Mouse (Mus musculus) frontal cortex, postnatal 36 days (tissue): ENCODE measurements around the gene Meox1.

Experiments
- DNase-seq, 2 experiments: peaks; one replicate each; pipeline ENCODE4 v3.0.0; 2022; ENCODE audit warnings: low spot score in 2 of 2

Gene Meox1

DNA sequence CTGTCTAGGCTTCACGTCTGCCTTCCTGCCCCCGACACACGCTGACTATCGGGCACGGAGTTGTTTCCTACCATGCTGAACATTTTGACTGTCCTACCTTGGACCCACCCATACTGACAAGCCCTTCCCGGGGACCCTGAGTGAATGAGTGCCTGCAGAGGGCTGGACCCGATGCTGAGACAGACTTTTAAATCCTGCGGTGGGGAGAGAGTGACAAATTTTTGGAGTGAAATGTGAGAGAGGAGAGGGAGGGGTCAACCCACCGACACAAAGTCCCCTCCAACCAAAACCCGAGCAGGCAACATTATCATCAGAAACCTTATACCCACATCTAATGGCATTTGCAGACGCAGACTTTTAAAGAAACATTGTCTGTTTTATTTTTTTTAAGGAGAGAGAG lies at the start of gene Meox1:
Gene Meox1 (minus strand): TSS at position 171 of the 400 bp plus-strand sequence.
- DNase-seq, result no peak

DNA sequence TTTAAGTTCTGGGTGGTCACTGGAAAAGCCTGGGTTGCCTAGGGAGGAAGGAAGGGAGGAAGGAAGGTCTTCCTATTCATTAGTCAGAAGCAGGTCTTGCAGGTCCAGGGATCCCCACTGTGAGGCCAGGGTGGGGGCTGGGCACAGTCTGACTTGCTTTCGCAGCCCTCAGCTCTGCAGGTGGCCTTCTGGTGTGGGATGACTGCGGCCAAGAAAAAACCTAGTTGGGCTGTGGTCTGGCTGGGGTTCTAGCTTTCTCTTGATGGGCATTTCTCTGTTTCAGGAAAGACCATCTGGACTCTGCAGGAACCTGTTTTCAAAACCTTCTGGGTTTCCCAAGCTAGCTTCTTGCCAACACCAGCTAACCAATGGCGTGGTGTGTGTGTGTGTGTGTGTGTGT lies 48.9 kb upstream of the Meox1 start:
- no peak for DNase-seq

DNA sequence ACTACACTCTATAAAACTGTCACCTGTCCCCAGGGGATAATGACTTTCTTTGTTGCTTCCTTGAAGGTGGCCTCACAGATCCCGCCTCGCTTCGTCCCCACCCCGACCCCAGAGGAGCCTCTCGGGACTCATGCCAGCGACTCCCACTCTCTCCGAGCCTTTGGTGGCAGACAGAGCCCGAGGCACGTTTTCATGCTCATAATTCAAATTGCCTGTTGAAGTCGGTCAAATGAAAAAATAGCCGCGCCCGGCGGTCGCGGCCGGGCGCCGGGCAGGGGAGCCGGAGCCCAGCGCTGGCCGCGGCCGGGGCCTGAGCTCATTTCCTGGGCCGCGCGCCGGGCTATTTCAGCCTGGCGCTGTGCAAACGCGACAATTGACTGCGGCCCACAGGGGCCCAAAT lies 42.9 kb upstream of the Meox1 start:
- no peak for DNase-seq

DNA sequence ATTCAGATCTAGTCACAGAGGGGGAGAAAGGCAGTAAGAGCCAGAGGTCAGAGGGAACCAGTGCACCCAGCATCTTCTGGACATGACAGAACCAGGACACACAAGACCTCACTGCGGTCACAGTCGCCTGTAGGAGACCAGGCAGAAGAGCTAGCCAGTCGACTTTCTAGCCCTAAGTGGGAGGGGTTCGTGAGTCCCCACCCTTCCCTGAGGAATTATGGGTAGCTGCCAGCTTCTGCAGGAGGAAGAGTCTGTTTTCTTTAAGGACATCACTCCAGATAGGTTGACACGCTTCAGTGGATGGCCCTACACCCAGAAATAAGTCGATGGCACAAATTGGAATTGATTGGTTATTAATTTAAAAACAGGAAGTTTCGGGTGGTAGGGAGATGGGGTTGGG lies 42.2 kb upstream of the Meox1 start:
- DNase-seq, result no peak

DNA sequence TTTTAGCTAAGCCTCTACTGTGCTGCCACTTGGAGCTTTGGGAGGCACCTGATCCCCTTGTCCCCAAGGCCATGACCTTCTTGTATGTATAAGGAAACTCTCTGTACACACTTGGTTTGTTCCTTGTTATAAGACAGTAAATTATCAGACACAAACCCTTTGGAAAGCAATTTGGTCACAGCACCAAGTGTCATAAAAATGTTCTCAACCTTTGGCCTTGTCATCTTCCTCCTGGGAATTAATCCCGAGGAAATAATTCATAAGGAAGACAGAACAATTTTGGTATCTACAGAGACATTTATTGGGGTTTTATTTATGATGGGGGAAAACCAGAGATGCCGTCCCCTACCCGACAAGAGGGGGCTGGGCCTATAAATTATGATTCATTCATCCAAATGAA lies 41.6 kb upstream of the Meox1 start:
- no peak for DNase-seq

DNA sequence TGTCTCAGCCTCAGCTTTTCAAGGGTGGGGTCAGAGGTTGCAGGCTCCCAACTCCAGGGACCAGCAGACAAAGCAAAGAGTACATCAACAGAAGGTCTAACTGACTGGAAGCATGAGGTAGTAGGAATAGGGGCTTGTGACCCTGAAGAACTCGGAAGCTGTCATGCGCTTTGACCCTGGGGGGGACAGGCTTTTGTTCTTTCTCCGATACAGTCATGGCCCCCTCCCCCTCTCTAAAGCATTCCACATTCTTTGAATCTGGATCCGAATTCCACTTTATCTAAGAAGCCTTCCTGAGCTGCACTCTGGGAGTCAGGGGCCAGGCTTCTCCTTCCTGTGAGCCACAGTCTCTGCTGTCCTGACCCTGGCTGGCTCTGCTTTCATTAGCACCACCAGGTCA lies 37.8 kb upstream of the Meox1 start:
- DNase-seq, result no peak

DNA sequence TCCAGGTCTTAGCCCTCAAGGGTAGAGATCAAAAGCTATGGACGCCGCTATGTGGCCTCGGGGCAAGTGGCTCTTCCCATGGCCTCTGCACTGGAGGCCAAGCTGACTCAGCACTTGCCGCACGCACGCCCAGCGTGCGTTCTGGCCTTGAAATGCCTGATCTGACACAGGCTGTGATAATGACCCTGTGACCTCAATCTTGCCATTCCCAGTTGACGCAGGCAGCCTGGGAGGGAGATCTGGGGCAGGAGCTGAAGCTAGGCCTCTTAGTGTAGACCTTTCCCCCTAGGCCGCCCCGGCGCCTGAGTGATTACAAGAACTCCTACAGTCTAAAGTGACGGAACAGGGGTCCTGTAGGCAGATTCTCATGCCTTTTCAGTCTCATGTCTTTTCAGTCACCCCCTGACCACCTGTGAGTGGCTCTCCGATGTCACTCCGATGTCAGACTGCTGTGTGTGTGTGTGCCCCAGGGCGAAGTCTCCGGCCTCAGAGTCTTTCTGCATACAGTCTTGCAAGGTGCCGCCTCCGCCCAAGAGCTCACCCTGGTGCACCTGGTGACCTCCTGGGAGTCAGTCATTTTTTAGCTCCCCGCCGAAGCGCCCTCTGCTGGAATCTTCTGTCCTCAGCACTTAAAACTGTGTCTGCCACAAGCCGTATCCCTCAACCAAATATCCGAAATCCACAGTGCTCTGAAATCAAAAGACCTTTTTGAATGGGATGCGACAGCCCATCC lies 34.0 kb upstream of the Meox1 start:
- DNase-seq, result no peak

DNA sequence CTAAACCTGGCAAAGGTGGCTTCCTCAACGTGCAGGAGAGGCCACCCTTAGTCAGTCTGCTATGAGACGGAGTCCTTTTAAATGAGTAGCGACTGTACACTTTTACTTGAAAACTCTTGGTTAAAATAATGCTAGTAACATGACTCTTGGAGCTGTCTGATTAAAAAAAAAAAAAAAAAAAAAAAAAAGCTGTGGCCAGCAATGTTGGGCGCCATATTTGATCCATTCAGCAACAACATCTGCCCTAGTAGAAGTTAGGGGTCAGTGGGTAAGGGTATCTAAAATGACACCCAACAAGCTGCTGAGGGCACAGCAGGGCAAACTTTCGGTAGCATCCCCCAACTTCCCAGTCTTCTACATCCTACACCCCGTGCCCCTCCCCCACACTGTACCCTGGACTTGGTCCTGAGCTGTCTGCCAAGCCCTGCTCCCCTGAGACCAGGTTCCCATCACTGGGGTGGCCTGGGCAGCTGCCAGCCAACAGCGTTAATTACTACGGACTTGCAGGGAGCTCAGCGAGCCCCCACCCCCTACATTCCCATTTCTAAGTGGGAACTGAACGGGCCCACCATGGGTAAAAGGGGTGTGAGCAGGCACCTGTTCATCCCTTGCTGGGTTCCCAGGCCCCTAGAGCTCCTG lies 32.9 kb upstream of the Meox1 start:
- DNase-seq, result no peak

DNA sequence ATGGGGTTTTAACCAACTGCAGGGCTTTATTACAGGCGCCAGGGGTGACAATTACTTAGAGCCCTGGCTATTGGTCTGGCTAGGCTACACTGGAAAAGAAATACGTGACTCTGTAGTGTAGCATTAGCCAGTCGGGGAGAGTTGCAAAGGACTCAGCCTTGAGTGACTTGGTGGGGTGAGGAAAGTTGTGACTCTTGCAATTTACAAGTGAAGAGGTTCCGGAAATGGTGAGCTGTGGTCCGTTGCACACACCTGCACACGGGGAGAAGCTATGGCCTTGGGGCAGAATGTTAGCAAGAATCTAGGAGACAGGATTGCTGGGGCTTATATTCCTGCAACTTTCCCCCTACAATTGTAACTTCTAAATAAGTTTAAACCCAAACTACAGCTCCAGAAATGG lies 31.5 kb upstream of the Meox1 start:
- no peak for DNase-seq

DNA sequence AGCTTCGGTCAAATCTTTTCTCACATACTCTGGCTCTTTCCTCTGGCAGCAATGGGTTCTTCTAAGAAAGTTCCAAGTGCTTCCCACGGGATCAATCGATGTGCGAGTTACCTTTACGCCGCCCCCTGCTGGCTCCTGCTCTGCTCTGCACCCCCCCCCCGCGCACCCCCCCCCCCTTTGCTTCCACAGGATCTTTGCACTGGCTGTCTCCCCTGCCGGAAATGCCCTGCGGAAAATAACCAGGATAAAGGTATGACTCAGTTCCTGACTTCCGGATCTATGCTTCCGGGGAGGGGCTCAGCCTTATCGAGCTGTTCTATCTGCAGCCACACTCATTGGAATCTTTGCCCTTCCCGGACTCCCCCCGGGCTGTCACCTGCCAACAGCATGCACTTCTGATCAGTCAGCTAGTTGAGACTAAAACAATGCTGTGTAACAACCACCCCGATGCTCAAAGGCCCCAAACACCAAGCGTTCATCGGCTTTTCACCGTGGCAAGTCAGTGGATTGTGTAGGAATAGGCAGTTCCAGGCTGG lies 30.3 kb upstream of the Meox1 start:
- DNase-seq, result no peak

DNA sequence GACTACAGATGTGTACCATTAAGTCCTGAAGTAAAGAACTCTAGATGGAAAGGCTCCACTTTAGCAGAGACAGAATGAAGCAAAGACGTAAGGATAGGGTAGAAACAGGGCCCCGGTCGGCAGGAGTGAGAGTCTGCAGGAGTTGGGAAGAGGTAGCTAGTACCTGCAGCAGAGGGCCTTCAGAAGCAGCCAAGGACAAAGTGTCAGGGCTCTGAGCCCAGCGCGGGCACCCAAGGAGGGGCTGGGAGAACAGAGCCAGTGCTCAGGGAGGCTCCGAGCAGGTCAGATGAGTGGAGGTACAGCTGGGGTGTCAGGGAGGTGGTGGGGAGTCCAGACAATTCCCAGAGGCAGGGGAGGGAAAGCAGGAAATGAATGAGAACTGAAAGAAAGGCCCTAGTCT lies 29.8 kb upstream of the Meox1 start:
- no peak for DNase-seq

DNA sequence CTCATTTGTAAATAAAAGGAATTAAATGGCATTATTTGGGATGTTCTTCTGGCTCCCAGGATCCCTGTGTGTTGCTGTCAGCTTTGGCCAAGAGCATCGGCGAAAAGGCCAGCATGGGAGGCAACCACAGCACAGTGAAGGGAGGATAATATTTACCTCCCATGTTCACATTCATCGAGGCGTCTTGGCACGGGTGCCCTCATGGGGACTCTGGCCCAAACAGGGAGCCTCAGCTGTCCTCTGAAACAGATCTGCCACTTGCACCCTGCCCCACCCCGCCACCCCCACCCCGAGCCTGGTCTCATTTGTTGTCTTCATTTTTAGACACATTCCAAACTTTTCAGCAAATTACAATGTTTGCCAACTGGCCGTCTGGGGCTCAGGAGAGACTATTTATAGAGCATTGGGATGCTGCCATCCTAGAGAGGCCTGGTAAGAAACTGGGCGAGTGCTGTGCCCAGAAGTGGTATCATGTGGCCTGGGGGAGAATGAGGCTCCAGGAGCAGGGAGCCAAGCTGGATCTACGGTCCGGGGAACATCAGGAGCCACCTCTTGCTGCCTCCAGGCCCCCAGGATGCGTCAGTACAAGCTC lies 27.3 kb upstream of the Meox1 start:
- DNase-seq, result peak in 1 of 2 experiments; percentile 15

DNA sequence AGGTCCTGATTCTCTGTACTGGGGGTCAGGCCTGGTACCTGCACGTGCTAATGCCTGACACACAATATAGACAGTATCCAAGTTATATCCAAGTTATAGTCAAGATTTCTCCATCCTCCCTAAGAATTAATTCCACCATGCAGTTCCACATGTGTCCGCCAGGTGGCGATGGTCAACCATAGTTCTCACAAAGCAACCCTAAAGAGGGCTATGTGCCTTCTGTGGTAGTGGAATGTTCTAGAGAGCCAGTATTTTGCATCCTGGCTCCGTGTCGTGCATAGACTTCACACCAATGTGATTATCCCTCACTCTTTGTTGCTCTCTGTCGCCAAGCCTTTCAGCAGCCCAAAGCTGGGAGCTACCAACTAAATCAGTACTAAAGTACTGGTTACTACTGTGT lies 25.5 kb upstream of the Meox1 start:
- DNase-seq, result peak; percentile 86 to 91

DNA sequence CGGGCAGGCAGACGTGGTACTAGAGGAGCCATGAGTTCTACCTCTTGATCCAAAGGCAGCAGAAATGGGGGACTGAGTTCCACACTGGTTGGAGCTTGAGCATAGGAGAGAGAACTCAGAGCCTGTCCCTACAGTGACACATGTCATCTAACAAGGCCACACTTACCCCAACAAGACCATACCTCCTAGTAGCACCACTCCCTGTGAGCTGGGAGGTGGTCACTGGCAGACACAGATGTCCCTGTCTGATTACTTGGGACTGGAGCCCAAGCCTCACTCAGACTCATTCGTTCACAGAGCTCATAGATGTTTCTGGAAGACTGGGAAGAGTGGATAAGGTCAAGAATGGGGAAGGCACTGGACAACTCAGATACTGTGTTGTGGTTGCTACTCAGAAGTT lies 24.4 kb upstream of the Meox1 start:
- no peak for DNase-seq

DNA sequence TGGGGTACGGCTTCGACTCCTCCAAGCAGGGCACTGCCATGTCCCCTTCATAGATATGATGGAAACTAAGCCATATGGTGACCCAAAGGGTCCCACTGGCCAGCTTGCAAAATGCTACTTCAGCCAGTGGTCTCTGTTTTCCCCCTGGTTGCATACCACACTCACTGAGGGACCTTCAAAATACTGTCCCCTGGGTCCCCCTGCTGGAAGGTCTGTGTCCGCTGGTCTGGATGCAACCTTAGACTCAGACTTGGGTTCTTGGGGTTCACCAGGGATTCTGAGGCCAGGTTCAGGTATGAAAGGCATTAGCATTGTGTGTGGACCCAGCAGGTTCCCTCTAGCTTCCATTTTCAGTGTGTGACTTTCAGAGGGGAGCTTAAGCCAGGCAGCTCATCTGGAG lies 22.6 kb upstream of the Meox1 start:
- no peak for DNase-seq

DNA sequence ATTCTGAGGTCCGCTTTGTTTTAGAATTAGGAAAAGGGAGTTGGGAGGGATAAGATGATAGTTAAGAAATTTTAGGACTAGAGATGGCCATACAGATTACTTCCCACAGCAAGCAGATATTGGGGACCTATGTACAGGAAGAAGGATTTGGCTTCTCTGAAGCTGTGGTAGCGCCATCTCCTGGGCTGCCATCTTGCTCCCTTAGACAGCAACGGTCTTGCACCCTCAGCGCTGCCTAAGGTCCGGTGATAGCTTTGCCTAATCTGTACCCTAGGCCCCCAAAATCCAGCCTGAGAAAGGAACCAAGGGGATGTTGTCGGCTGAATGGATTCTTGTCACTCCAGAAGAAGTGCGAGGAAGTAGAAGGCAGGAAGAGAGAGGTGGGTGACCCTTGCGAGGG lies 19.4 kb upstream of the Meox1 start:
- DNase-seq, result no peak

DNA sequence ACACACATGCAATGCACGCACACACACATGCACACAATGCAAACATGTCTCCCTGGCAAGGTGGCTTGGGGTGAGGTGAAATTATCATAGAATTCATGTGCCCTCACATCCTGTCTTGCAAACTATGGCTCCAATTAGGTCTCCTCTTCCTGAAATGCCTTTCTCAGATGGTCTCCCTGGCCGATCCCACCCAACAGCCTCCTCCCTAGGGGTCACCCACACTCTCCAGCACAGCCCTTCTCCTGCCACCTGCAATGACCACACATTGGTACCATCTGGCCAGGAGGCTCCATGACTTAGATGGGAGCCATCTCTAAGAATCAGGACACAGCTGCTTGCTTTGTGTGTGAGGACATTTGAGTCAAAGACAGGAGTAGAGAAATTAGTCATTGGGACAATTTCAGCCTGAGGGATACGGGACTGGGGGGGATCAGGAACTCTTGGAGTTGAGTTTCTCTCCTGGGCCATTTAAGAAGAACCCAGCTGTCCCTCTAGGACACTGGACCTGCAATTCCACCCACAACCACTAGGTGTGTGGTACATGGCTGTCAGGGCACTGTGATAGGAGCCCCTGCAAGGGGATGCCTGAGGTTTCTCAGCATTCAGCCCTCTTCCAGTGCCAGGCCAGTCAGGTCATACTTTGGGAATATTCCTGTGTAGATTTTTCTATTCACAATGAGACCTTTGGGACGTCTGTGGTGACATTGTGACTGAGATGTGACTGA lies 17.8 kb upstream of the Meox1 start:
- no peak for DNase-seq

DNA sequence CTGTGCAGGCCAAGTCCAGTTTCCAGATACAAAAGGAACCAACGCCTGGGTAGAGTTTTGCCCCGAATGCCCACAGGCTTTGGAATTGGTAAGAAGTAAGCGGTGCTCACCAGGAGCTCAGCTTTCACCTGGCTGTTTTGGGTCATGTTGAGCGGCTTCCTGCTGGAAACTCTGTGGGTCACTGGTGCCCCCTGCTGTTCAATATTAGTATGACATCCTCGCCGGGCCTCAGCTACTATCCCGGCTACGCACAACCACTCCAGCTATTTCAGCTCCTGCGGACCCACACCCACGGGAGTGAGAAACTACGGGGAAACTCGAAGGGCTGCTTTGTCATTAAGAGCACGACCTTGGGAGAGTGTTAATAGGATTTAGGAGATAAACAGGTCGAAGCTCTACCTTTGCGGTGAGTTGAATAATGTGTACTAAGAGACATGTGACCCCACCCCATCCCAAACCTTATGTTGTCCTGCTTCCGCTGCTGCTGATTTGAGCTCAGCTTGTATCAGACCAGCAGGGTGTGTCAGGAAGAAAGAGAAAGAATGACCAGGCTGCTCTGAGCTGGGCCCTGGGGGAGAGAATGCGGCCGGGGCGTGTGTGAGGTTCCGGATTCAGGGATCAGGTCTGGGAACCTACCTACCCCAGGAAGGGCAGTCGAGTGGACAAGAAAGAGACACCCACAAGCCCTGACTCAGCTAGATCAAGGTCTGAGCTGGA lies 16.2 kb upstream of the Meox1 start:
- peak; percentile 88 to 89 for DNase-seq

DNA sequence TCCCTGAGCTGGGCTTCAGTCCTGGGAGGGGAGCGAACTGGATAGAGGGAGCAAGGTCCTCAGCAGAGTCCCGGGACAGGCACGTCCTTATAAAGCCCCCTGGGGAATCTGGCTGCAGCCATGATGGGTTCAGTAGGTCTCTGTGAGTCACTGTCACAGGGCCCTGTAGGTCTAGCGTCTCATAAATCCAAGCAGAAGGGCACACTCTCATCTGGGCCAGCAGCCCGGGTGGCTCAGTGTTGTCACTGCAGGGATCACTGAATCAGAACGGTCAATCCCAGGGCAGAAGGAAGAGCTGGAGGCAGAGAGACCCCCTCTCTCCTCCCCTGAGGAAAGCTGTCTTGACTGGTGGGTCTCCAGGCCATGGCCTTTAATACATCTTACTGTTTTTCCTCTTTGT lies 14.6 kb upstream of the Meox1 start:
- DNase-seq, result no peak

DNA sequence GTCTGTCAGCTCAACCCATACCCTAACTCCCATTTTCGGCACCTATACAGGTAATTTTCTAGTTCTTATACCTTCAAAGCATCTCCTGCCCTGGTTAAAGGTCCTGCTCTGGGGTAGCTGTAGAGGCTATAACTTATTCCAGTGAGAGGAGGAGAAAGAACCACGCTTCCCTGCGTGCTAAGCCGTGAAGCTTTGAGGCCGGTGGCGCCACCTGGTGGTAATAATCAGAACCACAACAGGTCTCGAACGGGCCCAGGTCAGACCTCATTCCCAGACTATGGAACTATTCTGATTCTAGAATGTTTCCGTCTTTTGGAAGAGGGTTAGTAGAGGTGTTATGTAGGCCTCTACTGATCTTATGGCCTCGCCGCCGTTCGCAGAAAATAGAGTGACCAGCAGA lies 10.9 kb upstream of the Meox1 start:
- DNase-seq, result peak; percentile 74 to 82

DNA sequence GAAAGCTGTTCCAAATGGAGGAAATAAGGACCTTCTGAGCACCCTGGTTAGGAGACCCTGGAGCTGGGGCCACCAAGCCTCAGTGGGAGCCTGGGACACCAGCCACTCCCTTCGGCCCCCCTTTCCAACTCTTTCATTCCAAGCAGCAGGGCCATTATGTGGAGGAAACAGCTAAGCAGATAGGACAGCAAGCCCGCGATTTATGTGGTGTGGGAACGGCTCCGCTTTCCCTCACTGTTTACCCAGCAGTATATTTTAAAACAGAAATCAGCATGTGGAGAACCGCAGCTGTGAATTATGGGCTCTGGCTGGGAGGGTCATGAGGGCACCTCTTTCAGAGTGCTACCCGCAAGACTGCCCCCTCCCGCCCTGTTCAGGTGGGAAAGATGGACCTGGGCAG lies 7.1 kb upstream of the Meox1 start:
- DNase-seq, result no peak

DNA sequence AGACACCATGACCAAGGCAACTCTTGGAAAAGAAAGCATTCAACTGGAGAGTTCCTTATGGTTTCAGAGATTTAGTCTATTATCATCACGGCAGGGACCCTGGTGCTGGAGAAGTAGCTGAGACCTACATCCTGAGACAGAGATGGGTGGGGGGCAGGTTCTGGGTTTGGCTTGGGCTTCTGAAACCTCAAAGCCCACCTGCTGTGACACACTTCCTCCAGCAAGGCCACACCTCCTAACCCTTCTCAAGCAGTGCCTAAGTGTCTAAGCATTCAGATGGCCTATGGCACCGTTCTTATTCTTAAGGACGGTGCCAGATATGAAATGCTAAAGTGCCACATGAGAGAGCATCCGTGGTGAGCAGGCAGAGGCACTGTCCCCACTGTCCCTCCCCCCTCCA lies 4.2 kb upstream of the Meox1 start:
- no peak for DNase-seq
